Mouse (Mus musculus): ENCODE results near the gene Cabp2.
A peak's percentile ranks its signal among the peaks of the same experiment; 100 is the strongest.

Cabp2 gene

DNA sequence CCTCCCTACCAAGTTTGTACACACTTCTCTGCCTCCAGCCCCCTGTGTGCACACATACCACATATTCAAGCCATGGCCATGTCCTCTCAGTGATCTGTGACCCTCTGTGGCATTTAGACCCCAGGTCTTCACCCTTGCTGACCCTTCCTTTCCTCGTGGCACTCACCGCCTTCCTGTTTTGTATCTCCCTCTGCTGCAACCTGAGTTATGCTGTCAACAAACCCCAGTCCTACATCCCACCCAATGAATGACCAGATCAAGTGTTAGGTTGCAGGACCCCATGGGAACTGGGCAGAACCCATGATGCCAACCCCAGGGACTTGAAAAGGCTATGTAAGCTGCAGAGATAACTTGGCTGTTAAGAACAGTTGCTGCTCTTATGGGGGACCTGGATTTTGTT is 20.7 kb downstream of the Cabp2 start:
- no peak for DNase-seq (ENCODE audit: low read depth)

DNA sequence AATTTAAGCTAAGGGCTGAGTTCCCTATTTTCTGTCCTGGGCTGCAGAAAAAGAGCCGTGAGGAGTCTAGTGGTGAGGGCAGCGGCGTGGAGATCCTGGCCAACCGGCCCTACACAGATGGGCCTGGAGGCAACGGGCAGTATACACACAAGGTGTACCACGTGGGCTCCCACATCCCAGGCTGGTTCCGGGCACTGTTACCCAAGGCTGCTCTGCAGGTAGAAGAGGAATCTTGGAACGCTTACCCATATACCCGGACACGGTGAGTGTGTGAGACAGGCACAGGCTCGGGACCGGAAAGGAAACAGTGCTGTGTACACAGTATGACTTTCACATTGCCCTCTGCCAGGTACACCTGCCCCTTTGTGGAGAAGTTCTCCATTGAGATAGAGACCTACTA is 21.2 kb downstream of the Cabp2 start:
- DNase-seq (ENCODE audit: low read depth): no peak

DNA sequence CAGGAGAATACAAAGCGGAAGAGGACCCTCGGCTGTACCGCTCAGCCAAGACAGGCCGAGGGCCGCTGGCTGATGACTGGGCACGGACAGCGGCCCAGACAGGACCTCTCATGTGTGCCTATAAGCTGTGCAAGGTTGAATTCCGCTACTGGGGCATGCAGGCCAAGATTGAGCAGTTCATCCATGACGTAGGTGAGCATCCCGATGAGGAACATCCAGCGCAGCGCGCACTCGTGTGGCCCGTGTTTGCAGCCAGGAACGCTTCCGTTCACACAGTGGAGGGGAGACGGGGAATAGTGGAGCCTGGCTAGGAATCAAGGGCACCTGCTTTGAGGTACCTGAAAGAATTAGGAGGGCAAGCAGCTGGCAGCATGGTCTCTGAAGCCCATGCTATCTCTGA is 21.9 kb downstream of the Cabp2 start:
- DNase-seq (ENCODE audit: low read depth): no peak

DNA sequence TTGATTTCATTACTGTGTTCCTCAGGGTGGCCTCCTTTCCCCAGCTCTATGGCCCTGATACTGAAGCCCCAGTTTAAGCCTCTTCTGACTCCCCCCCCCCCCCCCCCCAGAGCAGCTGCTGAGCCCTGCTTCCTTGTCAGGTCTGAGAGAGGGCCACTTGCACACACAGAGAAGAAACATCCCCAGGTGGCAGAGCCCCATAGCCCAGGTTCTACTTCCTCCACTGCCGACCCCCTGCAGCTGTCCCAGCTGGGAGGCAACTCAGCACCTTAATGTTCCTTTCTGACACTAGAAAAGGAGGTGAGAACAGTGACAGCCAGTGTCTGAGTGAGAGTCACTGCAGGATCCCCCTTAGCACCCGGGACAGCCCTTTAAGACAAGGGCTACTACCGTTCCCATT is 22.4 kb downstream of the Cabp2 start:
- DNase-seq (ENCODE audit: low read depth): no peak

DNA sequence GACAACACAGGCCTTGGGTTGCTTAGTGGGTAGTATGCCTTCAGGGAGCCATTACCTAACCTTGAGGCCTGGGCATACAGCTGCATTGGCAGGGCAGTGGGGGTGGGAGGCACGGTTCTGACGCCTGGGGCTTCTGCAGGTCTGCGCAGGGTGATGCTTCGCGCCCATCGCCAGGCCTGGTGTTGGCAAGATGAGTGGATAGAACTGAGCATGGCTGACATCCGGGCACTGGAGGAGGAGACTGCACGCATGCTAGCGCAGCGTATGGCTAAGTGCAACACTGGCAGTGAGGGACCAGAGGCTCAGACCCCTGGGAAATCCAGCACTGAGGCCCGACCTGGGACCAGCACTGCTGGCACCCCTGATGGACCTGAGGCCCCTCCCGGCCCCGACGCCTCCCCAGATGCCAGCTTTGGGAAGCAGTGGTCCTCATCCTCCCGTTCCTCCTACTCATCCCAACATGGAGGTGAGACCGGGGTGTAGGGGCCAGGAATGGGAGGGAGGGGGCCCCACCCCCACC is 23.4 kb downstream of the Cabp2 start:
- DNase-seq (ENCODE audit: low read depth): no peak

DNA sequence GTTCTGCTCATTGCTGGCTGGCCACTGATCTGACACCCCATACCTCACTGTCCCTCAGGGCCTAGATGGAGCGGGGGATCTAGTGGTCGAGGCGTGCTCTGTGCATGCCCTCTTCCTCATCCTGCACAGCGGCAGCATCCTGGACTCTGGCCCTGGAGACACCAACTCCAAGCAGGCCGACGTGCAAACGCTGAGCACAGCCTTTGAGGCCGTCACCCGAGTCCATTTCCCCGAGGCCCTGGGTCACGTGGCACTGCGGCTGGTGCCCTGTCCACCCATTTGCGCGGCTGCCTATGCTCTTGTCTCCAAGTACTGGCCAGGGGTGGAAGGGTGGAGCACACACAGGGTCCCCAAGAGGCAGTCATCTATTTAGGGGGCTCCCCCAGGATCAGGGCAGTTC is 25.3 kb downstream of the Cabp2 start:
- DNase-seq (ENCODE audit: low read depth): no peak

DNA sequence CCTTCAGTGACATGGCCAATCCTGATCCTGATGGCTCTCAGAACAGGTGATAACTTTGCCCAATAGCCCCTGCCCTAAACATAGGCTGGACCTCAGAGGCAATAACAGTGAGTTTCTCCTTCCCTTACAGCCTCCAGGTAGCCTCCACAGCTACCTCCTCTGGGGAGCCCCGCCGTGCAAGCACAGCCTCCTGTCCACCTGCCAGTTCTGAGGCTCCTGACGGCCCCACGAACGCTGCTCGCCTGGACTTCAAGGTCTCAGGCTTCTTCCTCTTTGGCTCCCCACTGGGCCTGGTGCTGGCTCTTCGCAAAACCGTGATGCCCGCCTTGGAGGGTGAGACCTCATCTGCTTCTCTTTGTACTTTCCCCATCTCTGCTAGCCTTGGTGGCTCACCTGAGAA is 27.2 kb downstream of the Cabp2 start:
- no peak for DNase-seq (ENCODE audit: low read depth)

DNA sequence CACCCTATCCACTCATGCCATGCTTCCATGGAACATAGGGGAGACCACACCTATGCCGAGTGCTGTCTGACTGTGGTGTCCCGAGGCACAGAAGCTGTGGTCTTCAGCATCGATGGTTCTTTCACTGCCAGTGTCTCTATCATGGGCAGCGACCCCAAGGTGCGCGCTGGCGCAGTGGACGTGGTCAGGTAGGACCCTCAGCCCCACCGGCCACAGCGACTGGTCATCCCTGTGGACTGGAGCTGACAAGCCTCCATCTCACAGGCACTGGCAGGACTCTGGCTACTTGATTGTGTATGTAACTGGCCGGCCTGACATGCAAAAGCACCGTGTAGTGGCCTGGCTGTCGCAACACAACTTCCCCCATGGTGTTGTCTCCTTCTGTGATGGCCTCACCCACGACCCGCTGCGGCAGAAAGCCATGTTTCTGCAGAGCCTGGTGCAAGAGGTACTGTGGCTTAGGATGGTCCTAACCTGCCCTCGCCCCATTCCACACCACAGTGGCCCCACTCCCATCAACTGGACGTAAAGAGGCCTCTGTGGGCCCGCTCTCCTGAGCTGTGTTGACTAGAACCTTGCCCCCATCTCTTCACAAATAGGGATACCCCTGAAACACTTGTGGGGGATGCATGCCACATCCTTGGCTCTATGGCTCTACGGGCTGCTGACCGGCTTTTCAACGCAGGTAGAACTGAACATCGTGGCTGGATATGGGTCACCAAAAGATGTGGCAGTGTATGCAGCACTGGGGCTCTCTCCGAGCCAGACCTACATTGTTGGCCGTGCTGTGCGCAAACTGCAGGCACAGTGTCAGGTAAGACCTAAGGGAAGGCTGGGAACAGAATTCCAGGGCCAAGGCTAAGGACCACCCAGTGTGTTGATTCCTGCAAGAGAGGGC is 30.9 kb downstream of the Cabp2 start:
- peak; percentile 39 for DNase-seq (ENCODE audit: low read depth)

DNA sequence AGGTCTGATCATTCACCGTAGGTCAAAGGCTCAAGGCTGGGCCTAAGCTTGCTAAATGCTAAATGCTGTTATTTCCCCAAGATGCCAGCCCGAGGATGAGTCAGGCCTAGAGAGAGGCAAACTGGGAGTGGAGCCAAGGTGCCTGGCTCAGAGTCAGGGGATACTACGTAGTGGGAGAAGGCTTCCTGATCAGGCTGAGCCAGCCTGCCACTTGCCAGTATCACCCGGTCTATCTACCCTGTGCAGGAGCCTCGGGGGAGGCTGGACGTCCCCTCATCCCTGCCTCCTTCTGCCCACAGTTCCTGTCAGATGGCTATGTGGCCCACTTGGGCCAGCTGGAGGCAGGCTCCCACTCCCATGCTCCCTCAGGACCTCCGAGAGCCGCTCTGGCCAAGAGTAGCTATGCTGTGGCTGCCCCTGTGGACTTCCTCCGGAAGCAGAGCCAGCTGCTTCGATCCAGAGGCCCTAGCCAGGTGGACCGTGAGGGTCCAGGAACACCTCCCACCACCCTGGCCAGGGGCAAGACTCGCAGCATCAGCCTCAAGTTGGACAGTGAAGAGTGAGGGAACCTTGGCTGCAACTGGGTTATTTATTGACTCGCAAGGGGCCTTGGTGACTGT is 31.9 kb downstream of the Cabp2 start:
- peak; percentile 99 for DNase-seq (ENCODE audit: low read depth)

DNA sequence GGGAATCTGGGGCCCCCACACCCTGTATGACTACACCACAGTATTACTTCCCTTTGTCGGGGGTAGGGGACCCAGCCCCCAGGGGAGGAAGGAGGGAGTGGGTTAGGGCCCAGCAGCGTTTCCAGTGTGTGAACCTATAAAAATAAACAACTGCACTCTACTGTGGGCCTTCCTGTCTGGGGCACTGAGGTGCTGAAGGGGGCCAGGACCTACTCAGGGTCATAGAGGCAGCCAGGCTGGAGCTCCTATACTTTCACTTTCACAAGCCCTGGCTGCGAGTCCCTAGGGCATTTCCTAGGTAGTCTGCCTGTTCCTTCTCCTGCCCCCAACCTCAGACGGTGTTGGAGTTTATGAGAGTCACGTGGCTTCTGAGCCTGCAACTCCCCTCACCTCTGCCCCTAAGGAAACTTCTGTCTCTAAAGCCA is 32.4 kb downstream of the Cabp2 start:
- DNase-seq (ENCODE audit: low read depth): no peak

DNA sequence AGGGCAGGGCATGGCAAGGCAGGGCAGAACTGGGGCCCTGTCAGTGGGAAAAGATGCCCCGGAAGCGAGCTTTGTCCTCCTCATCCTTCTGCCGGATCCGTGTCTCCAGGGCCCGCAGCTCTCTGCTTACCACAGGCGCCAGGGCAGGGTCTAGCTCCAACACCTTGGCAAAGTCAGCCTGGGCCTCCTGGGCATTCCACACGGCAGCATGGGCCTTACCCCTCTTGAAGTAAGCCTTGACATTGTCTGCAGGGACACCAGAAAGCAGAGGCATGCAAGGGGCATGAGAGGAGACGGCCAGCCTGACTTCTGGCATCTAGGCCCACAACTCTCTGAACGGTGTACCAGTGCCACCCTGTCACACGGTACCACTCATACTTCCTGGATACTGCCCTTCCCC is 33.2 kb downstream of the Cabp2 start:
- DNase-seq (ENCODE audit: low read depth): no peak

DNA sequence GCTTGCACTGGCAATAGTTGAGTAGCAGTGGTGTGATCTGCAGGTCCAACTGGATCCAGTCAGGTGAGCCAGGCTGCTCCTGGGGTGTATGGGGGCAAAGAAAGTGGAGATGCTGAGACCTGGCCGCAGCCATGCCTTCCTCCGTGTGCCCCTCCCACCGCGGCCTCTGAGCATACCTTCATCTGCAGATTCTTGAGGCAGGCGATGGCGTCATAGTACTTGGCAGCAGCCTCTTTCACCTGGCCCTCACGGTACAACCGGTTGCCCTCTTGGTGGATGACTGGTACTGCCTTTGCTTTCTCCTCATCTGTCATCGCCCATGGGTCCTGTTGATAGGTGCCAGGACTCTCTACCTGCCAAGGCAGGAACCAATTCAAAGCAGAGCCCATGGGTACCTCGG is 33.8 kb downstream of the Cabp2 start:
- DNase-seq (ENCODE audit: low read depth): no peak

DNA sequence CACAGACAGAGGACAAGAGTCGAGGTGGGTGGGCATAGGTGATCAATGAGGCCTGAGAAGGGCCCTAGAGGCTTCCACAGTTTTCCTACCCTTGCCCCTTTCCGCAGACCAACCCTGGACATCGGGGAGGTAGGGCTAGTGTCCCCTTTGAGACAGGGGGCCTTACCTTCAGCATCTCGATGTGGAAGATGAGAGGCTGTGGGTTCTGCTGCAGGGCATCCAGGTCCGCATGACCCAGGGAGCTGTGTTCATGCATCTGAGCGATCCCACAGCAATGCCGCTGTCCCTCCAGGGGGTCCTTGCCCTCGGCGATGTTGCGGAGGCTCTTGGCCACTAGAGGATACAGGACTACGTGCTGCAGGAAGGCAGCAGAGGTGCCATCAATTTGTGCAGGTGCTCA is 34.4 kb downstream of the Cabp2 start:
- DNase-seq (ENCODE audit: low read depth): no peak

DNA sequence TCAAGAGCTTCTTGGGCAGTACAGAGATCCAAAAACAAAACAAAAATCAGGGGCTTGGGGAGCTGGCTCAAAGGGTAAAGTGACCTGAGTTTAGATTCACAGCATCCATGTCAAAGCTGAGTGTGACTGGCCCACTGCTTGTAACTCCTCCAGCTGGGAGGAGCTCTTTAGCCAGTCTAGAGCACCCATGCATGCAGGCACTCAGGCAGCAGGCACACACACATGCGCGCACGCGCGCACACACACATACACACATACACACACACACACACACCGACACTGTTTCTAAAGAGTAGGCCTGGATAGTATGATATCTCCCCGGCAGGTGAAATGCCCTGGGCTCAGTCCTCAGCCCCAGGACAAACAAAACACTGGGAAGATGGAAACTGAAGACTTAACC is 35.6 kb downstream of the Cabp2 start:
- no peak for DNase-seq (ENCODE audit: low read depth)

DNA sequence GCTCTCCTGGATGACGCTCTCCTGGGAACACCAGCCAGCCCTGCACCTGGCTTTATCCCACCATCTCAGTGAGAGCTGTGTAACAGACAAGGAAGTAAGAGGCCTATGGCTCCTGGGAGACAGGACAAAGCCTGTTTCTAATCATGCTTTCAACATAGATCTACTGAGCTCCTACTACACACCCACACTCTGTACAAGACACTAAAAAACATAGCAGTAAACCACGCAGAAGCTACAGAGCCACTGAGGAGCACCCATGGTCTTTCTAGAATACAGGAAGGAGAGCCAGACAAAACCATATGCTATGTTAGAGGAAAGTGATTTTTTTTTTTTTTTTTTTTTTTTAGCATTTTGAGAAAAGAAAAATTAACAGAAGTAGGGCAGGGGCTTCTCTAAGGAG is 37.0 kb downstream of the Cabp2 start:
- no peak for DNase-seq (ENCODE audit: low read depth)

DNA sequence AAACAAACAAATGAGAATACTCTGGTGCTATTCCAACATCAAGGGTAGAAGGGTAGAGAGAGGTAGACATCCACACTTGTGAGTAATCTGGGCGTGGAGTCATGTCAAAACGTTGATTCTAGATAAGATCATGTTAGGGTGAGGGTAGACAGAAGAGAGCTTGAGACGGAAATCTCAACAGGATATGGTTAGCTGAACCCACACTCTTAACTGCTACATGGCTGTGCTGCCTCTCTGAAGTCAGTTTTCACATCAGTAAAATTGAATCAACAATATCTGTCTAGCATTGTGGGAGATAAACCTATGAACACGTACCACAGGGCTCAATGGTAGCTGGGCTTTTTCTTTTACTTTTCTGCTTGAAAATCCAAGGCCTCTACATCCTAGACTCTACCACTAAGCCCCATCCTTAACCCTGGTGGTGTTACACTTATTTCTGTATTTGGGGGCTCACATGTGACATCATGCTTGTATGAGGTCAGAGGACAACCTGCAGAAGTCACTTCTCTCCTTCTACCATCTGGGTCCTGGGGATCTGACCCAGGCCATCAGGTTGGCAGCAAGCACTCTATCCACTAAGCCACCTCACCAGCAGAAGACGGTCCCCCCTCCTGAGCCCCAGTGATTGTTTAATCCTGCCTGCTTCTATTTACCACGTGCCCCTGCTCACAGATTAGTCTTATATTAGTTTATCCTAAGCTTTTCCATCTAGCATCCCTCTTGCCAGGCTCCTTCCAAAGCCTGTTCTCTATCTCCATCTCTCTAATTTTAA is 38.5 kb downstream of the Cabp2 start:
- peak; percentile 93 for DNase-seq (ENCODE audit: low read depth)

DNA sequence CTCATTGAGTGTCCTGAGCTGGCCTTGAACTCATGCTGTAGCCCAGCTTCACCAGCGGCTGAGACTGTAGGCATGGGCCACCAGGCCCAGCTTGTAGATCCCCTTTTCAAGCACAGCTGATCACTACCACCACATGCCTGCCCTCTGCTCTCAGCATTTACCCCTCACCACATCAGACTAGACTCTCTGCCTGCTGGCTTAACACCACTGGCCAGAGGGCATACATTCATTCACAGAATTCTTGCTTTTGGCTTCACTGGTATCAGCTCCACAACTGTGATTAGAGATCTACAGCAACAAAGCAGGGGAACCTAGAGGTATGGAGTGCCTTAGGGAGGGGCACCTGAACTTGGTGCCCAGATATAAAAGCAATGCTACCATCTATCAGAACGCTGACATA is 39.1 kb downstream of the Cabp2 start:
- DNase-seq (ENCODE audit: low read depth): peak; percentile 29

DNA sequence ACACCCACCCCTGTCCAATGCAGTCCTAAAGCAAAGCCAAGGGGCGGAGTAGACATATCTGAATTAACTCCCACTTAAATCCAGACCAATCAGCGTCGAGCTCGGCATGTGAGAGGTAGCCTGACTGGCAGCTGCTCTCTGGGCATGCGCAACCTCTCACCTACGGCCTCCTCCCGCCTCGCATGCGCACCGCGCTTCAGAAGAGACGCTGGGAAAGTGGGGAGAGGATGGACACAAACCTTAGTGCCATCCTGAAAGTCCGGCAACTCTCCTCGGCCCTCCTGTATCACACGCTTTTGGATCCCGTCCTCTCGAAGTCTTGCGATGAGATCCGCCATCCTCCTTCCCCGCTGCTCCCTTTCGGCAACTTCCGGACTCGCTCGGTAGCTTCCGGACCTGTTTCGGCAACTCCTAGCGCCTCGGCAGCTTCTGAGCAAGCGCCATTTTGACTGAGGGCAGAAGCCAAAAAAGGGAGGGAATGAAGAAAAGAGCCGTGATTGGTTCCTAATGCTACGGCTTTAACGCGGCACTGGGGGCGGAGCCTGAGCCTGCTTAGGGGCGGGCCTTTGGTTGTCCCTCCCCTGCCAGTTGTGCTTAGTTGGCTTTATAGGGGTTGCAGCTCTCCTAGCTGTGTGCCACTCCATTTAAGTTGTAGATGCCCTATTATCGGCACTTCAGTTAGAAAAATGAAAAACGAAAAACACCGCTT is 39.9 kb downstream of the Cabp2 start:
- peak; percentile 99 for DNase-seq (ENCODE audit: low read depth)

DNA sequence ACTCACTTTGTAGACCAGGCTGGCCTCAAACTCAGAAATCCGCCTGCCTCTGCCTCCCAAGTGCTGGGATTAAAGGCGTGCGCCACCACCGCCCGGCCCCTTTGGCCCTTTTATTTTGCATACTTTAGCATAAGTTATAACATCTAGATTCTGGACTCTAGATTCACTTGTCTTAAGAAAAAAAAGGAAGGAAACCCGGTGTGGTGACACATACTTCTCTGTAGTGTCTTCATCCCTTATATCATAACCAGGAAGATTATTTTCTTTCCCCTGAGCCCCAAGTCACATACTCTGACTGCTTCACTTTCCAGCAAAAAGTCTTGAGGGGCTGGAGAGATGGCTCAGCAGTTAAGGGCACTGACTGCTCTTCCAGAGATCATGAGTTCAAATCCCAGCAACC is 40.5 kb downstream of the Cabp2 start:
- DNase-seq (ENCODE audit: low read depth): peak; percentile 83

DNA sequence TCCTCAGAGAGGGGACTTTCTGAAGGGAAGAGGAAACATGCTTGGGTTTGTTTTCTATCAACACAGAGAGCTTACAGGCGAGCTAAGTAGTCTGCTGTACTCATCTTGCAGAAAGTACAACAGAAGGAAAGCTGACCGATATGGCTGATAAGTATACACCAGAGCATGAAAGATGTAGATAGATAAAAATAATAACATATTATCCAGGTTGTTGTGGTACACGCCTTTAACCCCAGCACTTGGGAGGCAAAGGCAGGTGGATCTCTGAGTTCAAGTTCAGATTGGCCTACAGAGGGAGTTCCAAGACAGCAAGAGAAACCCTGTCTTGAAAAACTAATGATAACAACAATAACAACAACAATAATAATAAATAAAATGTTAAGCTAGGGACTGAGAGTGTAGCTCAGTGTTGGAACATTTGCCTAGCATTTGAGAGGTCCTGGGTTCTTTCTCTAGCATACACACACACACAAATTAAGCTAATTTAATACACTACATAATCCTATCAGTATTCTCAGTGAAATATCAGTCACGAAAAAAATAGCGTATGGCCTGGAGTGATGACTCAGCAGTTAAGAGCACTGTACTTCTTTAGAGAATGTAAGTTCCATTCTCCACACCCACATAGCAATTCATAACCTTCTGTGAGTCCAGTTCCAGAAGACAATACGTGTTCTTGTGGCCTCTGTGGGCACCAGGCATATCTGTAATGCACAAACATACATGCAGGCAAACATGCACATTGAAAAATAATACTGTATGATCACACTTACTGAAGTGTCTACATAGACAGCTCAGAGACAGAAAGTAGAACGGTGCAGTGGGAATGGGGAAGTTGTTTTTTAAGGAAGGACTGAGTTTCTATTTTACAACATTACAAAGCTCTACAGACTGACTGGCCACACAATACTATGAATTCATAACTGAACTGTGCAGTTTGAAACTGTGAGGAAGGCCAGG is 41.3 kb downstream of the Cabp2 start:
- peak; percentile 66 for DNase-seq (ENCODE audit: low read depth)

DNA sequence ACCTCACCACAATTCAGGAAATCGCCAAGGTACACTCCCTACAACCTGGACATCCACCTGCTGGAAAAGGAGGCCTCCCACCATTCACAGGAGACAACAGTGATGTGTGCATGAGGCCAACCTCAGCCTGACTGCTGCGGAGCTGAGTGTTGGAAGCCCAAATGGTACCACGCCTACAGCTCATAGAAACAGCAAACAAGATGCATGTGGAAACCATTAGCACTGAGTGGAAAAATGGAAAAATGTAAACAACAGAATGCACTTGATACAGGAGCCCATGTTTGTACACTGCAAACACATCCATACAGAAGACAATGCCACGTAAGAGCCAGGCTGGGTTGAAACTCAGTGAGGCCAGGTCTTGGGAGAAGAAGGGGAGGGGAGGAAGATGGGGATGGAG is 43.1 kb downstream of the Cabp2 start:
- no peak for DNase-seq (ENCODE audit: low read depth)

Measured in 416B (cell line).